Mouse (Mus musculus) limb, embryonic 10.5 days (tissue): ENCODE measurements around the gene Gm21885. TPM values are rescaled to one million over a fixed set of nuclear protein-coding genes. Genes with fewer than 3 reads are reported as not detected.

ENCODE experiments used
- DNase-seq: peaks from one replicate; pipeline ENCODE4 v3.0.0-alpha.2; 2017; ENCODE audit warnings: low spot score
- H3K27ac ChIP-seq: fragments of 300-500 bp; sonication (generic); 2 replicates; pipeline ENCODE4 v1.5.1; 2016; ENCODE audit warnings: mild to moderate bottlenecking
- H3K27me3 ChIP-seq: fragments of 300-500 bp; sonication (generic); 2 replicates; pipeline ENCODE4 v1.6.1; 2016; ENCODE audit warnings: low read depth, mild to moderate bottlenecking; ENCODE audit not compliant: poor library complexity, severe bottlenecking
- H3K36me3 ChIP-seq: fragments of 300-500 bp; sonication (generic); 2 replicates; pipeline ENCODE4 v1.6.1; 2016; ENCODE audit warnings: mild to moderate bottlenecking, moderate library complexity
- H3K4me1 ChIP-seq: fragments of 300-500 bp; sonication (generic); 2 replicates; pipeline ENCODE4 v1.6.1; 2016
- H3K4me3 ChIP-seq: fragments of 300-500 bp; sonication (generic); 2 replicates; pipeline ENCODE4 v1.5.1; 2016; ENCODE audit warnings: mild to moderate bottlenecking, moderate library complexity
- H3K9me3 ChIP-seq: fragments of 300-500 bp; sonication (generic); replicated peaks from 2 replicates; pipeline ENCODE4 v1.6.1; 2016; ENCODE audit warnings: mild to moderate bottlenecking
- WGBS: fragments of 180-500 bp; shearing (Covaris S2); methylation state at CpG from one replicate; pipeline ENCODE4 v1.1.7; 2016; 5-methylcytosine and 5-hydroxymethylcytosine counted together
- polyA plus RNA-seq: library from polyadenylated mRNA; unstranded; fragments of >200 nt; fragmentation: Nextera tagmentation; extraction: Ambion mirVana; gene quantifications from 2 replicates; pipeline ENCODE4 v1.2.1, GENCODE M21; 2016

Gene Gm21885
- not detected in 2 replicates for polyA plus RNA-seq

- peaks cover 37% of the 10 kb centered on the region for H3K36me3 ChIP-seq
- WGBS: 84% methylated on average over 11 of the region's 11 CpGs
- H3K27ac ChIP-seq: no peak within 1 kb of the TSS
- no peaks in the 10 kb centered on the region for H3K9me3 ChIP-seq
- peaks cover 16% of the 10 kb centered on the region; the same call in 1 of the 2 replicates for H3K4me1 ChIP-seq
- no peak for DNase-seq
- H3K27me3 ChIP-seq: no peaks in the 10 kb centered on the region
- H3K4me3 ChIP-seq: no peak within 1 kb of the TSS
Measured at GRCm38 (mm10) chr11:94281199-94282181, at the start of gene Gm21885. TSS of gene Gm21885 (plus strand) at chr11:94281873.

GRCm38 (mm10) chr11:94233405-94233804 is 48.3 kb upstream of the Gm21885 start:
- Histone ChIP-seq H3K27ac (peak overlapping the region; percentile 8; the same call in 1 of the 2 replicates), H3K27me3 (no peaks in the 10 kb centered on the region), H3K9me3 (no peaks in the 10 kb centered on the region), H3K4me1 (peaks cover 24% of the 10 kb centered on the region), H3K36me3 (peaks cover 3% of the 10 kb centered on the region; the same call in 1 of the 2 replicates), H3K4me3 (no peak overlapping the region)
- DNase-seq: no peak
- 80% methylated on average over 6 of the region's 6 CpGs for WGBS

- H3K36me3 ChIP-seq: peaks cover 3% of the 10 kb centered on the region; the same call in 1 of the 2 replicates
- DNase-seq: no peak
- H3K27me3 ChIP-seq: no peaks in the 10 kb centered on the region
- no peak overlapping the region for H3K4me3 ChIP-seq
- no peak overlapping the region for H3K27ac ChIP-seq
- H3K9me3 ChIP-seq: no peaks in the 10 kb centered on the region
- WGBS: 90% methylated on average over 12 of the region's 12 CpGs
- H3K4me1 ChIP-seq: peaks cover 21% of the 10 kb centered on the region
Measured at GRCm38 (mm10) chr11:94234380-94234779, 47.3 kb upstream of the Gm21885 start.

- no peak for DNase-seq
- Histone ChIP-seq H3K36me3 (peaks cover 3% of the 10 kb centered on the region; the same call in 1 of the 2 replicates), H3K4me1 (peaks cover 26% of the 10 kb centered on the region), H3K9me3 (no peaks in the 10 kb centered on the region), H3K4me3 (no peak overlapping the region), H3K27ac (no peak overlapping the region), H3K27me3 (peaks cover 1% of the 10 kb centered on the region; the same call in 1 of the 2 replicates)
- 88% methylated on average over 8 of the region's 8 CpGs for WGBS
Measured at GRCm38 (mm10) chr11:94234857-94235256, 46.8 kb upstream of the Gm21885 start.

- Histone ChIP-seq H3K4me1 (peaks cover 29% of the 10 kb centered on the region), H3K4me3 (no peak overlapping the region), H3K36me3 (peaks cover 3% of the 10 kb centered on the region; the same call in 1 of the 2 replicates), H3K27me3 (peaks cover 9% of the 10 kb centered on the region; the same call in 1 of the 2 replicates), H3K9me3 (no peaks in the 10 kb centered on the region), H3K27ac (peak overlapping the region; percentile 77)
- WGBS: 16% methylated on average over 3 of the region's 3 CpGs
- peak; percentile 76 for DNase-seq
Measured at GRCm38 (mm10) chr11:94236074-94236473, 45.6 kb upstream of the Gm21885 start.

GRCm38 (mm10) chr11:94238786-94239185 is 42.9 kb upstream of the Gm21885 start:
- Histone ChIP-seq H3K36me3 (peaks cover 3% of the 10 kb centered on the region; the same call in 1 of the 2 replicates), H3K4me1 (peaks cover 44% of the 10 kb centered on the region), H3K9me3 (no peaks in the 10 kb centered on the region), H3K27ac (no peak overlapping the region), H3K27me3 (peaks cover 28% of the 10 kb centered on the region), H3K4me3 (no peak overlapping the region)
- WGBS: 94% methylated on average over 8 of the region's 8 CpGs
- DNase-seq: no peak

- 43% methylated on average over 9 of the region's 9 CpGs for WGBS
- Histone ChIP-seq H3K27ac (peak overlapping the region; percentile 11; the same call in 1 of the 2 replicates), H3K4me3 (no peak overlapping the region; the same call in 1 of the 2 replicates), H3K27me3 (peaks cover 37% of the 10 kb centered on the region), H3K9me3 (no peaks in the 10 kb centered on the region), H3K4me1 (peaks cover 52% of the 10 kb centered on the region), H3K36me3 (peaks cover 3% of the 10 kb centered on the region; the same call in 1 of the 2 replicates)
- DNase-seq: no peak
Measured at GRCm38 (mm10) chr11:94239706-94240105, 42.0 kb upstream of the Gm21885 start.

- H3K4me3 ChIP-seq: peak overlapping the region; percentile 46
- WGBS: 9% methylated on average over 29 of the region's 29 CpGs
- peaks cover 77% of the 10 kb centered on the region for H3K4me1 ChIP-seq
- H3K27me3 ChIP-seq: peaks cover 39% of the 10 kb centered on the region
- H3K27ac ChIP-seq: peak overlapping the region; percentile 87
- H3K9me3 ChIP-seq: no peaks in the 10 kb centered on the region
- peaks cover 2% of the 10 kb centered on the region; the same call in 1 of the 2 replicates for H3K36me3 ChIP-seq
- DNase-seq: peak; percentile 69
Measured at GRCm38 (mm10) chr11:94242760-94243421, 38.8 kb upstream of the Gm21885 start.

GRCm38 (mm10) chr11:94243422-94244180 is 38.1 kb upstream of the Gm21885 start:
- H3K27me3 ChIP-seq: peaks cover 39% of the 10 kb centered on the region
- H3K27ac ChIP-seq: peak overlapping the region; percentile 87
- no peaks in the 10 kb centered on the region for H3K9me3 ChIP-seq
- H3K4me3 ChIP-seq: peak overlapping the region; percentile 46
- H3K4me1 ChIP-seq: peaks cover 78% of the 10 kb centered on the region
- WGBS: 38% methylated on average over 15 of the region's 15 CpGs
- peak; percentile 43 for DNase-seq
- H3K36me3 ChIP-seq: no peaks in the 10 kb centered on the region

- Histone ChIP-seq H3K9me3 (no peaks in the 10 kb centered on the region), H3K4me1 (peaks cover 76% of the 10 kb centered on the region), H3K27me3 (peaks cover 39% of the 10 kb centered on the region), H3K4me3 (no peak overlapping the region), H3K27ac (peak overlapping the region; percentile 87), H3K36me3 (no peaks in the 10 kb centered on the region)
- no peak for DNase-seq
- WGBS: 64% methylated on average over 9 of the region's 9 CpGs
Measured at GRCm38 (mm10) chr11:94244385-94244784, 37.3 kb upstream of the Gm21885 start.

GRCm38 (mm10) chr11:94245955-94246788 is 35.5 kb upstream of the Gm21885 start, which contains the start of gene Wfikkn2:
TSS of gene Wfikkn2 (minus strand) at chr11:94246005.
- peak; percentile 87 for DNase-seq
- peak within 1 kb of the TSS; percentile 87 for H3K27ac ChIP-seq
- H3K9me3 ChIP-seq: no peaks in the 10 kb centered on the region
- peak within 1 kb of the TSS; percentile 31 for H3K4me3 ChIP-seq
- WGBS: 45% methylated on average over 17 of the region's 17 CpGs
- peaks cover 66% of the 10 kb centered on the region for H3K4me1 ChIP-seq
- H3K36me3 ChIP-seq: no peaks in the 10 kb centered on the region
- H3K27me3 ChIP-seq: peaks cover 30% of the 10 kb centered on the region
